Mouse (Mus musculus) myocyte (in vitro differentiated cells): ENCODE results near the gene Stx7. TPM values are rescaled to one million over a fixed set of nuclear protein-coding genes. Genes with fewer than 3 reads are reported as not detected.

ENCODE experiments used
- H3K27me3 ChIP-seq: one replicate; pipeline ENCODE4 v1.6.1; 2011; ENCODE audit not compliant: control insufficient read depth, insufficient read depth, insufficient read length
- H3K36me3 ChIP-seq: one replicate; pipeline ENCODE4 v1.6.1; 2011; ENCODE audit not compliant: control insufficient read depth, insufficient read depth
- H3K4me2 ChIP-seq: one replicate; pipeline ENCODE4 v1.6.1; 2011; ENCODE audit warnings: low read depth, control low read depth
- H3K4me3 ChIP-seq: one replicate; pipeline ENCODE4 v1.5.1; 2011; ENCODE audit warnings: mild to moderate bottlenecking, control low read depth, moderate library complexity
- H3K79me2 ChIP-seq: one replicate; pipeline ENCODE4 v1.6.1; 2011; ENCODE audit not compliant: control insufficient read depth, insufficient read depth
- H3ac ChIP-seq: one replicate; pipeline ENCODE4 v1.6.1; 2011; ENCODE audit not compliant: control insufficient read depth, insufficient read length
- CEBPB ChIP-seq: IDR thresholded peaks from 2 replicates; pipeline ENCODE4 v1.6.1; 2011; ENCODE audit warnings: mild to moderate bottlenecking, moderate library complexity; ENCODE audit not compliant: poor library complexity, insufficient read depth, severe bottlenecking
- E2F4 ChIP-seq: IDR thresholded peaks from one replicate; pipeline ENCODE4 v1.6.1; 2011; ENCODE audit warnings: mild to moderate bottlenecking, control low read depth, moderate library complexity; ENCODE audit not compliant: insufficient read depth
- MAX ChIP-seq: IDR thresholded peaks from one replicate; pipeline ENCODE4 v1.6.1; 2011; ENCODE audit warnings: low read depth, mild to moderate bottlenecking, control low read depth
- MYOD1 ChIP-seq, 3 experiments: IDR thresholded peaks; one replicate each; pipeline ENCODE4 v1.6.1; 2011; ENCODE audit warnings: control low read depth in 2 of 3, low read depth in 2 of 3, mild to moderate bottlenecking in 2 of 3, moderate library complexity in 1 of 3; ENCODE audit not compliant: insufficient read length in 2 of 3, control insufficient read depth in 1 of 3
- MYOG ChIP-seq, 3 experiments: IDR thresholded peaks; one replicate each; pipeline ENCODE4 v1.6.1; 2011; ENCODE audit warnings: control low read depth in 2 of 3, low read depth in 2 of 3, mild to moderate bottlenecking in 2 of 3; ENCODE audit not compliant: insufficient read length in 2 of 3, control insufficient read depth in 1 of 3, insufficient read depth in 1 of 3
- POLR2A ChIP-seq: IDR thresholded peaks from one replicate; pipeline ENCODE4 v1.6.1; 2011; ENCODE audit warnings: low read depth, mild to moderate bottlenecking, control low read depth, moderate library complexity; ENCODE audit not compliant: insufficient read length
- POLR2AphosphoS2 ChIP-seq: IDR thresholded peaks from one replicate; pipeline ENCODE4 v1.6.1; 2011; ENCODE audit warnings: low read depth, control low read depth; ENCODE audit not compliant: insufficient read length
- REST ChIP-seq: IDR thresholded peaks from one replicate; pipeline ENCODE4 v1.6.1; 2011; ENCODE audit warnings: mild to moderate bottlenecking, control low read depth, moderate library complexity; ENCODE audit not compliant: insufficient read depth, insufficient read length
- SRF ChIP-seq: IDR thresholded peaks from one replicate; pipeline ENCODE4 v1.6.1; 2011; ENCODE audit warnings: low read depth; ENCODE audit not compliant: control insufficient read depth, insufficient read length
- TCF12 ChIP-seq: IDR thresholded peaks from one replicate; pipeline ENCODE4 v1.6.1; 2011; ENCODE audit warnings: mild to moderate bottlenecking, control low read depth; ENCODE audit not compliant: poor library complexity, insufficient read depth, severe bottlenecking
- TCF3 ChIP-seq: IDR thresholded peaks from one replicate; pipeline ENCODE4 v1.6.1; 2011; ENCODE audit warnings: low read depth, control low read depth; ENCODE audit not compliant: insufficient read length
- USF1 ChIP-seq: IDR thresholded peaks from one replicate; pipeline ENCODE4 v1.6.1; 2011; ENCODE audit warnings: low read depth, mild to moderate bottlenecking, control low read depth, moderate library complexity
- polyA plus RNA-seq: library from polyadenylated mRNA; unstranded; fragments of >200 nt; fragmentation: generic; extraction: Trizol; gene quantifications from one replicate; pipeline ENCODE4 v1.2.1, GENCODE M21; 2012; ENCODE audit warnings: missing spikeins

Gene Stx7
- polyA plus RNA-seq, 1 experiment = 54.6 TPM

- Histone ChIP-seq H3K4me3 (no peak overlapping the region), H3K36me3 (peaks cover 6% of the 10 kb centered on the region), H3ac (no peak overlapping the region), H3K4me2 (no peak overlapping the region), H3K27me3 (no peaks in the 10 kb centered on the region), H3K79me2 (no peaks in the 10 kb centered on the region)
- TF ChIP-seq TCF3 (no peak), CEBPB (no peak), SRF (no peak), REST (no peak), MYOG (IDR thresholded peaks at IDR 0.05; ENCODE audit: control insufficient read depth in 1 of 3, insufficient read depth in 1 of 3, insufficient read length in 2 of 3, low read depth in 2 of 3) (no peak), MYOD1 (IDR thresholded peaks at IDR 0.05; ENCODE audit: control insufficient read depth in 1 of 3, insufficient read length in 2 of 3, low read depth in 2 of 3) (no peak), MAX (no peak), USF1 (no peak), TCF12 (no peak), E2F4 (no peak), POLR2AphosphoS2 (no peak), POLR2A (no peak)
These were observed 41.3 kb downstream of the Stx7 start for GRCm38 (mm10) chr10:24190392-24190791.

- H3K79me2 ChIP-seq = no peaks in the 10 kb centered on the region
- H3ac ChIP-seq = no peak overlapping the region
- no peak for TF ChIP-seq POLR2A
- no peak overlapping the region for H3K4me3 ChIP-seq
- no peaks in the 10 kb centered on the region for H3K27me3 ChIP-seq
- H3K36me3 ChIP-seq = peaks cover 5% of the 10 kb centered on the region
- H3K4me2 ChIP-seq = no peak overlapping the region
These were observed 42.9 kb downstream of the Stx7 start for GRCm38 (mm10) chr10:24191977-24192376.

DNA sequence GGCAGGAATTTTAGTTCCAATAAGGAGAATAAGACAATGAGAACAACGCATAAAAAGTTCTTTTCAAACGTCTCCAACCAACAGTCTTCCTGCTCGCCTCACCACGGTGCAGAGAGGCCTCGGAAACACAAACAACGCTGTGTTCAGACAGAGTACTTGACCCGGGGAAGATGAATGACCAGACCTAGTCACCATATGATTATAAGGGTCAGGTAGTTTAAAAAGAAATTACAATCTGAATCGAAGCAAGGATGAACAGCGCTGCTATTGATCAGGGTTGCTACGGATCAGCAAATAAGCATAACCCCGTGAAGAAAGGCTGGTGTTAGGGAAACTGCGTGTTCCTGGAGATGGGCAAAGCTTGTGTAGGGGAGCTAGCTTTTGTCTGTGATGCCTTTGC lies 50.2 kb downstream of the Stx7 start:
- H3K4me3 ChIP-seq = no peak overlapping the region
- no peaks in the 10 kb centered on the region for H3K36me3 ChIP-seq
- TF ChIP-seq TCF3 (no peak), MYOD1 (IDR thresholded peaks at IDR 0.05; ENCODE audit: control insufficient read depth in 1 of 3, insufficient read length in 2 of 3, low read depth in 2 of 3) (no peak), MYOG (IDR thresholded peaks at IDR 0.05; ENCODE audit: control insufficient read depth in 1 of 3, insufficient read depth in 1 of 3, insufficient read length in 2 of 3, low read depth in 2 of 3) (no peak), POLR2A (no peak), E2F4 (no peak), SRF (no peak), TCF12 (no peak), MAX (no peak), POLR2AphosphoS2 (no peak), USF1 (no peak), REST (no peak)
- no peak overlapping the region for H3ac ChIP-seq
- H3K27me3 ChIP-seq = no peaks in the 10 kb centered on the region
- H3K79me2 ChIP-seq = no peaks in the 10 kb centered on the region
- no peak overlapping the region for H3K4me2 ChIP-seq

GRCm38 (mm10) chr10:24200099-24200498 lies 51.0 kb downstream of the Stx7 start:
- Histone ChIP-seq H3K79me2 (no peaks in the 10 kb centered on the region), H3K4me2 (no peak overlapping the region), H3ac (no peak overlapping the region), H3K4me3 (no peak overlapping the region), H3K36me3 (no peaks in the 10 kb centered on the region), H3K27me3 (no peaks in the 10 kb centered on the region)
- TF ChIP-seq MYOG (IDR thresholded peaks at IDR 0.05; ENCODE audit: control insufficient read depth in 1 of 3, insufficient read depth in 1 of 3, insufficient read length in 2 of 3, low read depth in 2 of 3) = no peak
- no peak for TF ChIP-seq TCF12
- no peak for TF ChIP-seq E2F4
- TF ChIP-seq POLR2AphosphoS2 = no peak
- TF ChIP-seq CEBPB = no peak
- no peak for TF ChIP-seq POLR2A
- no peak for TF ChIP-seq TCF3
- no peak for TF ChIP-seq MAX
- no peak for TF ChIP-seq SRF
- TF ChIP-seq USF1 = no peak
- TF ChIP-seq REST = no peak
- TF ChIP-seq MYOD1 (IDR thresholded peaks at IDR 0.05; ENCODE audit: control insufficient read depth in 1 of 3, insufficient read length in 2 of 3, low read depth in 2 of 3) = no peak

DNA sequence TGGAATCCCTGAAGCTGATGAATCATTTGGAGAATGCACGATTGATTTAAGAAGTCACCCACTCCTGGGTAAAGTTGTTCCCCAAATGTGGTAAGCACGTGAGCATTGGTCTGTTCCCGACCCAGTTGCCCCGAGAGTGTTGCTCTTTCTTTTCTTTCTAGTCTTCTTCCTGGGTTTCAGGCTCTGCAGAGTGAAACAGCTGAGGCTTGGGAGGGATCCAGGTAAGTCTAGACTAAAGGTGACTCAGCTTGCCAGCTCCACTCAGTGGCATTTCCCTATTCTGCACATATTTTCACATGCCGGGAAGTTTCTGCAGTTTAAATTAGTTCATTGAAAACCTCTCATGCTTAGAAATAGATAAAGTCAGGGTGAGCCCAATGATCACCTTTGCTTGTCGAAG lies 61.0 kb downstream of the Stx7 start:
- Histone ChIP-seq H3ac (no peak overlapping the region), H3K79me2 (no peaks in the 10 kb centered on the region), H3K4me2 (no peak overlapping the region), H3K4me3 (no peak overlapping the region), H3K27me3 (no peaks in the 10 kb centered on the region), H3K36me3 (no peaks in the 10 kb centered on the region)
- TF ChIP-seq E2F4 = no peak
- no peak for TF ChIP-seq POLR2AphosphoS2
- no peak for TF ChIP-seq SRF
- no peak for TF ChIP-seq TCF12
- no peak for TF ChIP-seq MYOD1 (IDR thresholded peaks at IDR 0.05; ENCODE audit: control insufficient read depth in 1 of 3, insufficient read length in 2 of 3, low read depth in 2 of 3)
